Mouse (Mus musculus) embryonic facial prominence, embryonic 13.5 days (tissue): ENCODE data around the gene Mmachc. TPM values are rescaled to one million over a fixed set of nuclear protein-coding genes. Genes with fewer than 3 reads are reported as not detected.
"Not testable (repeated sequence)": the region's sequence is repeated elsewhere in the genome, so short reads cannot be mapped to it uniquely, and the experiment has no call there.

Experiments
- ATAC-seq: fragments of 200-750 bp; cut with Nextera tagmentation; 2 replicates; pipeline ENCODE4 v1.8.0; 2017; ENCODE audit warnings: low read depth; ENCODE audit not compliant: insufficient number of reproducible peaks, insufficient read depth, low FRiP score, low TSS enrichment
- H3K27ac ChIP-seq: fragments of 300-500 bp; sonication (generic); 2 replicates; pipeline ENCODE4 v1.5.1; 2015; ENCODE audit warnings: moderate library complexity, mild to moderate bottlenecking, inconsistent platforms
- H3K27me3 ChIP-seq: fragments of 300-500 bp; sonication (generic); 2 replicates; pipeline ENCODE4 v1.6.1; 2015; ENCODE audit warnings: mild to moderate bottlenecking, inconsistent platforms
- H3K36me3 ChIP-seq: fragments of 300-500 bp; sonication (generic); 2 replicates; pipeline ENCODE4 v1.6.1; 2015; ENCODE audit warnings: mild to moderate bottlenecking, inconsistent platforms
- H3K4me1 ChIP-seq: fragments of 300-500 bp; sonication (generic); 2 replicates; pipeline ENCODE4 v1.6.1; 2015; ENCODE audit warnings: inconsistent platforms
- H3K4me2 ChIP-seq: fragments of 300-500 bp; sonication (generic); 2 replicates; pipeline ENCODE4 v1.6.1; 2015; ENCODE audit warnings: moderate library complexity, mild to moderate bottlenecking, inconsistent platforms
- H3K4me3 ChIP-seq: fragments of 300-500 bp; sonication (generic); 2 replicates; pipeline ENCODE4 v1.5.1; 2015; ENCODE audit warnings: mild to moderate bottlenecking, inconsistent platforms
- H3K9ac ChIP-seq: fragments of 300-500 bp; sonication (generic); 2 replicates; pipeline ENCODE4 v1.6.1; 2015; ENCODE audit warnings: mild to moderate bottlenecking, inconsistent platforms
- H3K9me3 ChIP-seq: fragments of 300-500 bp; sonication (generic); 2 replicates; pipeline ENCODE4 v1.6.1; 2016; ENCODE audit warnings: inconsistent platforms
- WGBS: fragments of 180-500 bp; shearing (Covaris S2); methylation state at CpG from one replicate; pipeline ENCODE4 v1.1.7; 2015; ENCODE audit warnings: mixed read lengths; 5-methylcytosine and 5-hydroxymethylcytosine counted together
- polyA plus RNA-seq: library from polyadenylated mRNA; unstranded; fragments of >200 nt; fragmentation: Nextera tagmentation; extraction: Ambion mirVana; gene quantifications from 2 replicates; pipeline ENCODE4 v1.2.1, GENCODE M21; 2015

Gene Mmachc
- polyA plus RNA-seq, 1 experiment from 2014 or later: 24.5 TPM

- H3K4me3 ChIP-seq: no peak overlapping the region
- H3K9me3 ChIP-seq: no peaks in the 10 kb centered on the region
- H3K27me3 ChIP-seq: no peaks in the 10 kb centered on the region
- 0 out of 2 replicates have a peak, but pooled peaks cover 3% of the 10 kb centered on the region for H3K4me1 ChIP-seq
- H3K36me3 ChIP-seq: no peaks in the 10 kb centered on the region
- ATAC-seq: no peak
- no peak overlapping the region for H3K4me2 ChIP-seq
- 53% methylated on average over 3 of the region's 3 CpGs for WGBS
- no peak overlapping the region for H3K27ac ChIP-seq
- no peak overlapping the region for H3K9ac ChIP-seq
Observed at GRCm38 (mm10) chr4:116668145-116668544, 40.1 kb downstream of the Mmachc start.

- ATAC-seq: no peak
- WGBS: 68% methylated on average over 4 of the region's 4 CpGs
- no peak overlapping the region for H3K4me3 ChIP-seq
- H3K9me3 ChIP-seq: no peaks in the 10 kb centered on the region
- H3K36me3 ChIP-seq: no peaks in the 10 kb centered on the region
- H3K4me1 ChIP-seq: 0 out of 2 replicates have a peak, but pooled peaks cover 3% of the 10 kb centered on the region
- H3K27ac ChIP-seq: no peak overlapping the region
- no peak overlapping the region for H3K4me2 ChIP-seq
- no peaks in the 10 kb centered on the region for H3K27me3 ChIP-seq
- no peak overlapping the region for H3K9ac ChIP-seq
Observed at GRCm38 (mm10) chr4:116666625-116667024, 41.6 kb downstream of the Mmachc start.

GRCm38 (mm10) chr4:116661998-116662397 lies 46.2 kb downstream of the Mmachc start:
- Histone ChIP-seq H3K27me3 (no peaks in the 10 kb centered on the region), H3K4me3 (no peak overlapping the region), H3K4me1 (no peaks in the 10 kb centered on the region), H3K27ac (no peak overlapping the region), H3K36me3 (no peaks in the 10 kb centered on the region), H3K9ac (no peak overlapping the region), H3K9me3 (no peaks in the 10 kb centered on the region), H3K4me2 (no peak overlapping the region)
- WGBS: 94% methylated on average over 1 of the region's 1 CpGs
- ATAC-seq: no peak

- no peak for ATAC-seq
- Histone ChIP-seq H3K4me1 (no peaks in the 10 kb centered on the region), H3K27ac (no peak overlapping the region), H3K4me2 (no peak overlapping the region), H3K27me3 (no peaks in the 10 kb centered on the region), H3K9me3 (no peaks in the 10 kb centered on the region), H3K36me3 (no peaks in the 10 kb centered on the region), H3K9ac (no peak overlapping the region), H3K4me3 (no peak overlapping the region)
- 74% methylated on average over 6 of the region's 6 CpGs for WGBS
Observed at GRCm38 (mm10) chr4:116660829-116661228, 47.4 kb downstream of the Mmachc start.

GRCm38 (mm10) chr4:116659916-116660315 lies 48.3 kb downstream of the Mmachc start:
- not testable (repeated sequence) for H3K27ac ChIP-seq, H3K9ac ChIP-seq, H3K4me2 ChIP-seq, ATAC-seq, H3K4me1 ChIP-seq, H3K9me3 ChIP-seq, H3K4me3 ChIP-seq, H3K36me3 ChIP-seq, H3K27me3 ChIP-seq
- WGBS: 88% methylated on average over 6 of the region's 6 CpGs

GRCm38 (mm10) chr4:116659474-116659873 lies 48.7 kb downstream of the Mmachc start:
- Histone ChIP-seq H3K27me3 (no peaks in the 10 kb centered on the region), H3K4me3 (no peak overlapping the region), H3K36me3 (no peaks in the 10 kb centered on the region), H3K9me3 (no peaks in the 10 kb centered on the region), H3K27ac (no peak overlapping the region), H3K4me2 (no peak overlapping the region), H3K4me1 (no peaks in the 10 kb centered on the region), H3K9ac (no peak overlapping the region)
- WGBS: 79% methylated on average over 2 of the region's 2 CpGs
- ATAC-seq: no peak

- no peak for ATAC-seq
- H3K27ac ChIP-seq: no peak overlapping the region
- H3K4me3 ChIP-seq: no peak overlapping the region
- H3K4me1 ChIP-seq: no peaks in the 10 kb centered on the region
- H3K27me3 ChIP-seq: no peaks in the 10 kb centered on the region
- no peaks in the 10 kb centered on the region for H3K36me3 ChIP-seq
- no peaks in the 10 kb centered on the region for H3K9me3 ChIP-seq
- H3K9ac ChIP-seq: no peak overlapping the region
- H3K4me2 ChIP-seq: no peak overlapping the region
- 53% methylated on average over 3 of the region's 3 CpGs for WGBS
Observed at GRCm38 (mm10) chr4:116657971-116658370, 50.2 kb downstream of the Mmachc start.

- Histone ChIP-seq H3K36me3 (no peaks in the 10 kb centered on the region), H3K4me3 (no peak overlapping the region), H3K27me3 (no peaks in the 10 kb centered on the region), H3K4me2 (no peak overlapping the region), H3K27ac (no peak overlapping the region), H3K9ac (no peak overlapping the region), H3K9me3 (no peaks in the 10 kb centered on the region), H3K4me1 (peaks cover 3% of the 10 kb centered on the region; the same call in 1 of the 2 replicates)
- no peak for ATAC-seq
- WGBS: 59% methylated on average over 3 of the region's 3 CpGs
Observed at GRCm38 (mm10) chr4:116655658-116656057, 52.5 kb downstream of the Mmachc start.

- H3K9ac ChIP-seq: no peak overlapping the region
- H3K27me3 ChIP-seq: no peaks in the 10 kb centered on the region
- H3K9me3 ChIP-seq: no peaks in the 10 kb centered on the region
- H3K4me1 ChIP-seq: peaks cover 5% of the 10 kb centered on the region
- H3K4me3 ChIP-seq: no peak overlapping the region
- whole genome bisulfite sequencing: 57% methylated on average over 2 of the region's 2 CpGs
- ATAC-seq: no peak
- no peak overlapping the region for H3K27ac ChIP-seq
- 0 out of 2 replicates have a peak, but pooled peaks cover 1% of the 10 kb centered on the region for H3K36me3 ChIP-seq
- H3K4me2 ChIP-seq: no peak overlapping the region
Observed at GRCm38 (mm10) chr4:116655100-116655499, 53.1 kb downstream of the Mmachc start.

- no peak overlapping the region for H3K4me3 ChIP-seq
- H3K27ac ChIP-seq: no peak overlapping the region
- WGBS: 86% methylated on average over 6 of the region's 6 CpGs
- ATAC-seq: no peak
- H3K4me2 ChIP-seq: no peak overlapping the region
- H3K9ac ChIP-seq: no peak overlapping the region
- H3K9me3 ChIP-seq: no peaks in the 10 kb centered on the region
- H3K27me3 ChIP-seq: no peaks in the 10 kb centered on the region
- peaks cover 23% of the 10 kb centered on the region for H3K4me1 ChIP-seq
- peaks cover 15% of the 10 kb centered on the region for H3K36me3 ChIP-seq
Observed at GRCm38 (mm10) chr4:116653228-116653627, 55.0 kb downstream of the Mmachc start.

Other genes starting within 250 kb of the Mmachc start
- 14.3 and 16.5 TPM in 2 replicates for gene Mast2, start 244.2 kb downstream of the Mmachc start, polyA plus RNA-seq
- 15.3 and 15.7 TPM in 2 replicates for gene Ipp, start 200.9 kb downstream of the Mmachc start, polyA plus RNA-seq
- gene Tmem69, start 152.5 kb downstream of the Mmachc start, polyA plus RNA-seq: 20.3 and 24.2 TPM in 2 replicates
- 37.5 and 40.1 TPM in 2 replicates for gene Gpbp1l1, start 150.7 kb downstream of the Mmachc start, polyA plus RNA-seq
- 3.1 and 5.0 TPM in 2 replicates for gene Ccdc17, start 111.8 kb downstream of the Mmachc start, polyA plus RNA-seq
- 200 and 202 TPM in 2 replicates for gene Nasp, start 80.5 kb downstream of the Mmachc start, polyA plus RNA-seq
- gene Akr1a1, start 56.7 kb downstream of the Mmachc start, polyA plus RNA-seq: 763 and 775 TPM in 2 replicates
- gene Prdx1, start 22.9 kb downstream of the Mmachc start, polyA plus RNA-seq: 1,178 and 1,215 TPM in 2 replicates
- 24.9 and 27.4 TPM in 2 replicates for gene Ccdc163, start 103 bp upstream of the Mmachc start, polyA plus RNA-seq
- gene Tesk2, start 12.5 kb upstream of the Mmachc start, polyA plus RNA-seq: 9.4 and 11.2 TPM in 2 replicates
- 35.5 and 39.1 TPM in 2 replicates for gene Toe1, start 99.2 kb upstream of the Mmachc start, polyA plus RNA-seq
- 16.7 and 19.7 TPM in 2 replicates for gene Mutyh, start 99.3 kb upstream of the Mmachc start, polyA plus RNA-seq
- 0.70 and 1.0 TPM in 2 replicates for gene Hpdl, start 113.3 kb upstream of the Mmachc start, polyA plus RNA-seq
- 0.66 and 0.85 TPM in 2 replicates for gene Zswim5, start 169.0 kb upstream of the Mmachc start, polyA plus RNA-seq